Mouse (Mus musculus) midbrain, postnatal 0 days (tissue): ENCODE measurements around the gene Ncam2. TPM values are rescaled to one million over a fixed set of nuclear protein-coding genes. Genes with fewer than 3 reads are reported as not detected.
"Not testable (repeated sequence)": the region's sequence is repeated elsewhere in the genome, so short reads cannot be mapped to it uniquely, and the experiment has no call there.

ENCODE experiments used
- ATAC-seq: fragments of 200-750 bp; cut with Nextera tagmentation; 2 replicates; pipeline ENCODE4 v1.8.0; 2017; ENCODE audit warnings: moderate number of reproducible peaks, mild to moderate bottlenecking, moderate TSS enrichment, moderate library complexity; ENCODE audit not compliant: low FRiP score
- DNase-seq: peaks from one replicate; pipeline ENCODE4 v3.0.0-alpha.2; 2015; ENCODE audit warnings: low spot score
- H3K27ac ChIP-seq: fragments of 300-500 bp; sonication (generic); 2 replicates; pipeline ENCODE4 v1.5.1; 2014; ENCODE audit warnings: low read depth, mild to moderate bottlenecking, low read length, mixed read lengths
- H3K27me3 ChIP-seq: fragments of 300-500 bp; sonication (generic); 2 replicates; pipeline ENCODE4 v1.6.1; 2014; ENCODE audit warnings: low read length, control low read depth, mixed read lengths; ENCODE audit not compliant: insufficient read depth
- H3K36me3 ChIP-seq: fragments of 300-500 bp; sonication (generic); 2 replicates; pipeline ENCODE4 v1.6.1; 2014; ENCODE audit warnings: low read length, control low read depth, mixed read lengths; ENCODE audit not compliant: insufficient read depth
- H3K4me1 ChIP-seq: fragments of 300-500 bp; sonication (generic); 2 replicates; pipeline ENCODE4 v1.6.1; 2014; ENCODE audit warnings: mild to moderate bottlenecking, control low read depth, antibody characterized with exemption, low read length, mixed read lengths; ENCODE audit not compliant: insufficient read depth
- H3K4me2 ChIP-seq: fragments of 300-500 bp; sonication (generic); 2 replicates; pipeline ENCODE4 v1.6.1; 2014; ENCODE audit warnings: low read depth, mild to moderate bottlenecking, low read length, mixed read lengths; ENCODE audit not compliant: poor library complexity, severe bottlenecking
- H3K4me3 ChIP-seq: fragments of 300-500 bp; sonication (generic); 2 replicates; pipeline ENCODE4 v1.5.1; 2014; ENCODE audit warnings: low read depth, mild to moderate bottlenecking, low read length, moderate library complexity
- H3K9ac ChIP-seq: fragments of 300-500 bp; sonication (generic); replicated peaks from 2 replicates; pipeline ENCODE4 v1.6.1; 2014; ENCODE audit warnings: mild to moderate bottlenecking, low read length, moderate library complexity, mixed read lengths; ENCODE audit not compliant: poor library complexity, severe bottlenecking
- H3K9me3 ChIP-seq: fragments of 300-500 bp; sonication (generic); 2 replicates; pipeline ENCODE4 v1.6.1; 2016; ENCODE audit warnings: low read length, control low read depth
- CTCF ChIP-seq: IDR thresholded peaks from 2 replicates; pipeline ENCODE4 v1.5.1; 2016; ENCODE audit warnings: antibody characterized with exemption, mild to moderate bottlenecking
- whole genome bisulfite sequencing: fragments of 180-500 bp; shearing (Covaris S2); extraction: QIAGEN DNeasy Blood & Tissue Kit; methylation state at CpG from one replicate; pipeline ENCODE4 v1.1.7; 2014; 5-methylcytosine and 5-hydroxymethylcytosine counted together
- polyA plus RNA-seq: library from polyadenylated mRNA; unstranded; fragments of >200 nt; fragmentation: Nextera tagmentation; extraction: Ambion mirVana; gene quantifications from 2 replicates; pipeline ENCODE4 v1.2.1, GENCODE M21; 2015
- total RNA-seq: library from RNA; depleted of rRNA; stranded (reverse); fragments of >200 nt; gene quantifications from 2 replicates; pipeline ENCODE4 v1.2.3, GENCODE M21; 2014

Gene Ncam2
- total and polyA plus RNA-seq, 2 experiments from 2014 or later = 29.3 to 87.1 TPM

- TF ChIP-seq CTCF = no peak
- H3K4me3 ChIP-seq = no peak overlapping the region
- DNase-seq = no peak
- no peak overlapping the region for H3K27ac ChIP-seq
- H3K4me1 ChIP-seq = no peaks in the 10 kb centered on the region
- 92% methylated on average over 2 of the region's 2 CpGs for WGBS
- no peak for ATAC-seq
- H3K9me3 ChIP-seq = no peaks in the 10 kb centered on the region
- no peaks in the 10 kb centered on the region for H3K27me3 ChIP-seq
- no peaks in the 10 kb centered on the region for H3K36me3 ChIP-seq
- no peak overlapping the region for H3K4me2 ChIP-seq
- no peak overlapping the region for H3K9ac ChIP-seq
These were observed 254.0 kb downstream of the Ncam2 start for GRCm38 (mm10) chr16:81454472-81454871.

GRCm38 (mm10) chr16:81462731-81463130 lies 262.2 kb downstream of the Ncam2 start:
- TF ChIP-seq CTCF = peak; percentile 13; the same call in 1 of the 2 replicates
- H3K27me3 ChIP-seq = not testable (repeated sequence)
- WGBS = 91% methylated on average over 2 of the region's 2 CpGs

GRCm38 (mm10) chr16:81472925-81473324 lies 272.4 kb downstream of the Ncam2 start:
- TF ChIP-seq CTCF = no peak
- H3K27me3 ChIP-seq = no peaks in the 10 kb centered on the region
- no peak overlapping the region for H3K4me3 ChIP-seq
- DNase-seq (no peak), ATAC-seq (no peak)
- H3K4me1 ChIP-seq = no peaks in the 10 kb centered on the region
- H3K27ac ChIP-seq = no peak overlapping the region
- H3K36me3 ChIP-seq = no peaks in the 10 kb centered on the region
- H3K4me2 ChIP-seq = no peak overlapping the region
- 53% methylated on average over 1 of the region's 1 CpGs for WGBS
- no peaks in the 10 kb centered on the region for H3K9me3 ChIP-seq
- H3K9ac ChIP-seq = no peak overlapping the region

More at GRCm38 (mm10) chr16:81462731-81463130, 262.2 kb downstream of the Ncam2 start:
- not testable (repeated sequence) for H3K4me2 ChIP-seq, H3K4me1 ChIP-seq, ATAC-seq, H3K36me3 ChIP-seq, H3K27ac ChIP-seq, H3K9ac ChIP-seq, DNase-seq, H3K4me3 ChIP-seq, H3K9me3 ChIP-seq

- Histone ChIP-seq H3K27ac (no peak overlapping the region), H3K9ac (no peak overlapping the region), H3K4me3 (no peak overlapping the region), H3K4me2 (no peak overlapping the region), H3K4me1 (no peaks in the 10 kb centered on the region), H3K27me3 (no peaks in the 10 kb centered on the region), H3K9me3 (no peaks in the 10 kb centered on the region), H3K36me3 (no peaks in the 10 kb centered on the region)
- DNase-seq (no peak), ATAC-seq (no peak)
- TF ChIP-seq CTCF = no peak
These were observed 280.6 kb downstream of the Ncam2 start for GRCm38 (mm10) chr16:81481058-81481457.

GRCm38 (mm10) chr16:81496111-81496510 lies 295.6 kb downstream of the Ncam2 start:
- no peaks in the 10 kb centered on the region for H3K27me3 ChIP-seq
- H3K9me3 ChIP-seq = no peaks in the 10 kb centered on the region
- WGBS = 47% methylated on average over 2 of the region's 2 CpGs
- H3K4me1 ChIP-seq = no peaks in the 10 kb centered on the region
- DNase-seq = no peak
- TF ChIP-seq CTCF = no peak
- H3K9ac ChIP-seq = no peak overlapping the region
- ATAC-seq = no peak
- H3K27ac ChIP-seq = no peak overlapping the region
- no peak overlapping the region for H3K4me2 ChIP-seq
- no peak overlapping the region for H3K4me3 ChIP-seq
- H3K36me3 ChIP-seq = no peaks in the 10 kb centered on the region

- H3K36me3 ChIP-seq = no peaks in the 10 kb centered on the region
- no peak overlapping the region for H3K27ac ChIP-seq
- H3K9me3 ChIP-seq = no peaks in the 10 kb centered on the region
- no peak for ATAC-seq
- DNase-seq = peak; percentile 40
- H3K4me3 ChIP-seq = no peak overlapping the region
- H3K9ac ChIP-seq = no peak overlapping the region
- no peak overlapping the region for H3K4me2 ChIP-seq
- no peaks in the 10 kb centered on the region for H3K4me1 ChIP-seq
- 53% methylated on average over 2 of the region's 2 CpGs for WGBS
- no peak for TF ChIP-seq CTCF
- no peaks in the 10 kb centered on the region for H3K27me3 ChIP-seq
These were observed 302.1 kb downstream of the Ncam2 start for GRCm38 (mm10) chr16:81502578-81502977.
